Mouse (Mus musculus): ENCODE data around the gene Cdkn2aip. TPM values are rescaled to one million over a fixed set of nuclear protein-coding genes. Genes with fewer than 3 reads are reported as not detected.

Gene Cdkn2aip
- 12.7 and 14.0 TPM in 2 replicates for total RNA-seq (2021)
- long read RNA-seq, experiment 1, transcript Cdkn2aip-202 (3 exons, 3,393 nt): major isoform, 13 of 30 reads
- long read RNA-seq, experiment 1, transcript Cdkn2aip-201 (3 exons, 3,464 nt): minor isoform, 10 of 30 reads
- long read RNA-seq, experiment 1, partial matches to known transcripts: 0 of 30 reads
- long read RNA-seq, experiment 1, other reads (novel, unspliced or antisense): 5 of 30 reads
- long read RNA-seq, experiment 2, transcript Cdkn2aip-202 (3 exons, 3,393 nt): major isoform, 6 of 12 reads
- long read RNA-seq, experiment 2, partial matches to known transcripts: 1 of 12 reads
- long read RNA-seq, experiment 2, other reads (novel, unspliced or antisense): 1 of 12 reads

GRCm38 (mm10) chr8:47713761-47714745 lies at the start of gene Cdkn2aip:
Gene Cdkn2aip, minus strand, starts transcription at chr8:47713932.
- DNase-seq: peak; percentile 98

GRCm38 (mm10) chr8:47763194-47763593 lies 49.5 kb upstream of the Cdkn2aip start:
- DNase-seq: no peak

DNA sequence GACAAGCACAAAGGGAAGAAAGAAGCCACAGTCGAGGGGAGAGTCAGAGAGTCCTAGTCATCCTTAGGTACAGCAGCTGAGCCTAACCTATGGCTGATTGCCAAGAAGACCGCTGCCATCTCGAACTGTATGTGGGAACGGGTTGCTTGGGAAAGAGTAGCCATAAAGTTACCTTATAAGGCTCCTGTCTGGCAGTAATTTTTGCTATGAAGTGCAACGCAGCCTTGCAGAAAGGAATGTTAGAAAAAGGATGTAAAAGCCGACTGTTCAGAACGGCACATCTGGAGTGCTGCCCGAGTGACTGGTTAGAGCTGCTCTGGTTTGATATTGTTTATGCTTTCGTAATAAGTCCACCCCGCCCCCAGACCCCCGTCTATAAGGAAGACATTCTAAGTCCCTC lies 47.0 kb upstream of the Cdkn2aip start:
- no peak for DNase-seq

GRCm38 (mm10) chr8:47760186-47760585 lies 46.5 kb upstream of the Cdkn2aip start:
- no peak for DNase-seq

DNA sequence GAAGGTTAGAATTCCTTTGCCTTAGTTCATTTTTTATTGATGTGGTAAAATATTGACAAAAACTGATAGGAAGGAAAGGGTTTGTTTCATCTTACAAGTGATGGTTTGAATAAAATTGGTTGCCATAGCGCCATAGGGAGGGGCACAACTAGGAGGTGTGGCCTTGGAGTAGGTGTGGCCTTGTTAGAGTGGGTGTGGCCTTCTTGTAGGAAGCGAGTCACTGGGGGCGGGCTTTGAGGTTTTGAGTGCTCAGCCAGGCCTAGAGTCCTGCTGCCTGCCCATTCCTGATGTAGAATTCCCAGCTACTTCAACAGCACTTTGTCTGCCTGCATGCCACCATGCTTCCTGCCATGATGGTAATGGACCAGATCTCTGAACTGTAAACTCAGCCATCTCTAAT lies 39.4 kb upstream of the Cdkn2aip start:
- DNase-seq: no peak

DNA sequence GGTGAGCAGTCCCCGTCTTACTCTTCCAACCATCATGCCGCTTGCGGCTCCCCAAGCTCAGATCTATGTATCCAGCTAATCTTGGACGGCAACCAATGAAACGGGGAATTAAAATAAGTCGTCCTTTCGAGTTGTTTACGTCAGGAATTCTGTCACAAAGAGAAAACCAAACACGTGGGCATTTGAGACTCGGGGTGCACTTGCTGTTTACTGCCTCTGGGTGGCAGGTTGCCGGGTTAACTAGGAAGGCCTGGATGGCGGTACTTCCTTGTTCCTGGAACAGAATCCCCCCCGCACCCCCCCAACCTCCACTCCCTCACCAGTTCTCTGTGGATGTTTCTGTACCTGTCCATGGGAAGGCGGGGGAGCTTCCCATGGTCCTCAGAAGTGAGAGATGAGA lies 36.4 kb upstream of the Cdkn2aip start:
- DNase-seq: peak; percentile 50

- no peak for DNase-seq
Measured at GRCm38 (mm10) chr8:47749491-47749890, 35.8 kb upstream of the Cdkn2aip start.

DNA sequence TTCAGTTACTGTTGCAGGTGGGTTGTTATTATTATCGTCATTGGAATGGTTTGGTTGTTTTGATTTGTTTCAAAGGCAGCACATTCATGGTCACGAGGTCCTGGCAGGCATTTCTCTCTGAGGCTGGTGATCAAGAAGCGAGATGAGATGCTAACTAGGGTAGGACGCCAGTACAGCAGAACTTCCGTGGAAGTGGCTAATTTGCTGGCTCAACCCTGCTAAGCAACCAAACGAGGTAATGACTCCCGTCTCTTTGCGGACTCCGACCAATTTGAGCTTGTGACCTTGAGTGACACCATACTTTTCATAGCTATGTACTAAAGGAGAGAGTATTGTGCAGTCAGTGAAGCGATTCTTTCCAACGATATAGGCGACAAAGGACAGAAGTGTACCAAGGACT lies 32.6 kb upstream of the Cdkn2aip start:
- no peak for DNase-seq

GRCm38 (mm10) chr8:47745848-47746247 lies 32.1 kb upstream of the Cdkn2aip start:
- DNase-seq: no peak

GRCm38 (mm10) chr8:47744803-47745202 lies 31.1 kb upstream of the Cdkn2aip start:
- DNase-seq: no peak

DNA sequence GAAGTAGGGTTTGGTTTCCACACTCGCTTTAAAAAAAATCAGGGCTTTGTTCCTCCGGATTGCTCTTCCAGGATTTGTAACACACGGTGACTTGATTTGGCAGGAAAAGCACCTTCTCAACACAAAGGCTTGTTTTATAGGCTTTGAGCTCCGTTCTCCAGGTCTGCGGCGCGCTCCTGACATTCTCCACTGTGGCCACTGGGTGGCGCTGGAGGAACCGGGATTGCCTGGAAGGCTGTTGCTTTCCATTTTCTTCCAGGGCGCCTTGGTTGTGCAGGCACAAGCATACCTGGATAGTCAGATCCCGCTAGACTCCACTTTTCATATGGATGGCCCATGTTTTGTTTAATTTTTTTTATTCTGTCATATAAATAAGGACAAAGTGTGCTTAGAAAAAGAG lies 29.7 kb upstream of the Cdkn2aip start:
- DNase-seq: peak; percentile 91

DNA sequence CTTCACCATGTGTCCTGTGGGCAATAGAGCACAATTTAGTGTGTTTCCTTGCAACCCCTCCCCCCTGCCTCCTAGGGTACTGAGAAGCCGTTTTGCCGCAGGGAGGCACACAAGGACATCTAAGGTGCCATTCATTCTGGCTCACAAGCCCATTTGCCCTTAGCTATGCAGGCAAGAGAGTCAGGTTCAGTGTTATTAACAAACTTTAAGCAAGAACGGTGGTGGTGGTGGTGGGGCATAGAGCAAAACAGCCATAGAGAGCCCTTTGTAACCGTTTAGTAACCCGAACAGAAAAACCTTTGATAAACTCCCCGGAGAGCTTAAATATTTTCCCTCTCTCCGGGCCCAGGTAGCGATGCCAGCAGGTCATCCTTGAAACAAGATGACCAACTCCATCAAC lies 29.3 kb upstream of the Cdkn2aip start:
- no peak for DNase-seq

GRCm38 (mm10) chr8:47742372-47742771 lies 28.6 kb upstream of the Cdkn2aip start:
- DNase-seq: no peak

DNA sequence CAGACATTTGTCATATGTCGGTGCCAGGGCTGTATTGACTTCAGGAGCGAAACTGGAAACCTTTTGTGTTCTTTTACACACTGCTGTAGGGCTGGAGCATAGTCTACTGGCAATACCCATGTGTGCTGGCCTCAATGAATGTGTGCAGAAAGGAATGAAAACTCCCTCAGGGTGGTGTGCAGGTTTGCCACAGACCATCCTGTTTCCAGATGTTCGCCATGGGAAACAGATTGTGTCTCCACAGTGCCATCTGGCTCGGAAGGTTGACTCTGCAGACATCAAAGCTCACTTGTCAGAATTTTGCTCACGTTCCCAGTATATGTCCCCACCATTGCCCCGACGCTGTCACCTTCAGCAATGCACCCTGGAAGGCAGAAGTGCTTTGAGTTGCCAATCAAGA lies 23.4 kb upstream of the Cdkn2aip start:
- DNase-seq: no peak

DNA sequence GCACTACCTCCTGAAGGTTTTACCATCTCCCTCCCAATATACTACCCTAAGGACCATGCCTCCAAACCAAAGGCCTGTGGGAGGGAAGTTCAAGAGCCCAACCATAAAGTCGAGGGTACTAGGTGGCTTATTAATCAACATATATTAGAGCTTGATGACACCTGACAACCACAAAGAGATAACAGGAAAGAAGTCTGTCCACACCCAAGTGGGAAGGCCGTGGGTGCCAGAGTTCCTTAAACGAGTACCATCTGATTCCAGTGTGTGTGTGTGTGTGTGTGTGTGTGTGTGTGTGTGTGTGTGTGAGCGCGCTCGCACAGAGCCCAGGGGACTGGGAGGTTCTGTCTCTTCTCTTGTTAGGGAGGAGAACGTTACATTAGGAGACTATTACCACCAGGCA lies 15.6 kb upstream of the Cdkn2aip start:
- DNase-seq: no peak

- DNase-seq: no peak
Measured at GRCm38 (mm10) chr8:47726945-47727344, 13.2 kb upstream of the Cdkn2aip start.

GRCm38 (mm10) chr8:47721609-47722008 lies 7.9 kb upstream of the Cdkn2aip start:
- DNase-seq: no peak

DNA sequence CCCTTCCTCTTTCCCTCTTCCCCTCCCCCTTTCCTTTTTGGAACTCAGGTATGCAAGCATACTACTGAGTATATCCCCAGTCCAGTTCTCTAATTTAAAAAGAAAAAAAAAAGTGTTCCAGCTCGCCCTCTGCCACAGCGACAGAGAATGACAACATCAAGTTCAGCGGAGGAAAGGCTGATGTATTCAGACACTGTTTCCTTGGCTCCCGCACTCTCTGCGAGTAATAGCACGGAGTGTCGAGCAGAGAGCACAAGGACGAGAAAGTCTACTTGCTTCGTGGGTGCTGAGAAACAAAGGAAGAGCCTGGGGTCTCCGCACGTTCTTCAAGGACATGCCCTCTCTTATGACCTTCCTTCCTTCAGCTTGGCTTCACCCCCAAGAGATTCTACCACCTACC lies 4.9 kb upstream of the Cdkn2aip start:
- DNase-seq: peak; percentile 13

- peak; percentile 75 for DNase-seq
Measured at GRCm38 (mm10) chr8:47713171-47713663, 515 bp downstream of the Cdkn2aip start.

DNA sequence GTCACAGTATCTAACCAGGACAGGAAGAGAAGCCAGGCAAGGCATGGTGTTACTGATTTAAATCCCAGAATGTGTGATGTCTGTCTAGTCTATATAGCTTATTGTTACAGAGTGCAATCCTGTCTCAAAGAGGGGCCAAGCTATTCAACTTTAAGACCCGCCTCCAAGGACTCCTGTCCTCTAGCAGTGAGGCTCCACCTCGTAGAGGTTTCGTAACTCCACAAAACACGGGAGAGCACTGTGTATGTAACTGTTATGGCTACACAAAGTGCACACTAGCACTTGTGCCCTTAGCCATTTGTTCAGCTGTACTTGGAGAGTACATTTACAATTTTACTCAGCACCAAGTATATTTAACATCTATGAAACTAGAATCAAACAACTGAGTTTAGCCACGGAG lies 5.6 kb downstream of the Cdkn2aip start:
- DNase-seq: no peak

DNA sequence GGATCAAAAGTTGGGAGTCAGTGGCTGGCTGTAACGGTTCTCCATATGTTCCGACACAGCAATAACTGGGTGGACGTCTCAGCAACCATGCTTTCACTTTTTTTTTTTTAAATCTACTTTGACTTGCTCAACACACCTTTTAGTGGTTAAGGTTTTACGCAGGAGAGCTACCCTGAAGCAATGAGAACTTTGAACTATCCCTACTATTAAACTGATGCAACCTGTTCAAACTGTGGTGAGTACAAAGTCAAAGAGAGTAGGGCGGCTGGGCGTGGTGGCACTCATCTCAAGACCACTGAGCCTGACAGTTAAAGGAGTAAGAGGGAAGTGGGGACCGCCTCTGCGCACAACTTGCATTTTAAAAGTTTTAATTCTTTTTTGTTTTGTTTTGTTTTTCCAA lies 7.0 kb downstream of the Cdkn2aip start:
- DNase-seq: no peak

DNA sequence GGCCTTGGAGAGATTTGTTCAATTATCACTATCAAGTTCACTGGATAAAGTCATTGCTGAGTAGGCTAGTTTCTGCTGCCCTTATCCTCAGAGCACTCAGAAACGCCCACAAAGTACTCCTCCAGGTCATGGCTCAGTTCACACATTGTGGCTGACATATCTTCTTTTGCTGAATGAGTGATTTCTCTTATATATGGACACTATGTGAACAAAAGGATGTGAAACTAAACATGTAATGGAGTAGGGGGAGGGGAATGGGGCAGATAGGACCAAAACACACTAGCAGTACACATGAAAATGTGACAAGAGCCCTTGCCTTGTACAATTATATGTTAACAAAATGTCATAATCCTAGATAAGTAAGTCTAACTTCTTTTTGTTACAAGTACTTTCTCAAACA lies 11.4 kb downstream of the Cdkn2aip start:
- no peak for DNase-seq

DNA sequence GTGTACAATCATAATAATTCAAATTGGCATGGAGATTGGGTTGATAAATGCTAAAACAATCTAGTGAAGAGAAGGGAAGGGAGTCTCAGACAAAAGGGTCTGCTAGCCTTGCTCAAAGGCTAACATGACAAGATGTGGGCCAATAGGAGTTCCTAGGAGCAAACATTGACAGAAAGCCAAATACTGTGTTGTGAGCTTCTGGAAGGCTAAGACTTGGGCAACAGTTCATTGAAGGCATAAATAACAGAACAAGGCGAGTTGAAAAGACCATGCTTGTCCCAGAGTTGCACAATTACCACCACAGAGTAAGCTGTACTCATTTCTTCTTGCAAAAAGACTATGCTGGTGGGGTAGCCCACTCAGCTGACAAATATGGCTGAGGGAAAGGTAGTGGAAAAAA lies 16.0 kb downstream of the Cdkn2aip start:
- DNase-seq: no peak
